Mouse (Mus musculus) ES-E14 (cell line): Measurements from ENCODE around the gene Slc38a3.

Experiments used
- CHD2 ChIP-seq: IDR thresholded peaks from 2 replicates; pipeline ENCODE4 v1.6.1; 2014; ENCODE audit warnings: mild to moderate bottlenecking, low read depth, low read length, inconsistent platforms
- HCFC1 ChIP-seq: IDR thresholded peaks from 2 replicates; pipeline ENCODE4 v1.6.1; 2012; ENCODE audit warnings: low read length, inconsistent platforms, borderline replicate concordance; ENCODE audit not compliant: insufficient read depth
- MAFK ChIP-seq: IDR thresholded peaks from 2 replicates; pipeline ENCODE4 v1.6.1; 2014; ENCODE audit warnings: mild to moderate bottlenecking, low read depth, low read length, inconsistent platforms; ENCODE audit not compliant: insufficient read depth
- ZC3H11A ChIP-seq: IDR thresholded peaks from 2 replicates; pipeline ENCODE4 v1.6.1; 2012; ENCODE audit warnings: low read depth, mild to moderate bottlenecking, inconsistent platforms, low read length, borderline replicate concordance
- ZNF384 ChIP-seq: IDR thresholded peaks from 2 replicates; pipeline ENCODE4 v1.6.1; 2012; ENCODE audit warnings: low read depth, low read length, inconsistent platforms

DNA sequence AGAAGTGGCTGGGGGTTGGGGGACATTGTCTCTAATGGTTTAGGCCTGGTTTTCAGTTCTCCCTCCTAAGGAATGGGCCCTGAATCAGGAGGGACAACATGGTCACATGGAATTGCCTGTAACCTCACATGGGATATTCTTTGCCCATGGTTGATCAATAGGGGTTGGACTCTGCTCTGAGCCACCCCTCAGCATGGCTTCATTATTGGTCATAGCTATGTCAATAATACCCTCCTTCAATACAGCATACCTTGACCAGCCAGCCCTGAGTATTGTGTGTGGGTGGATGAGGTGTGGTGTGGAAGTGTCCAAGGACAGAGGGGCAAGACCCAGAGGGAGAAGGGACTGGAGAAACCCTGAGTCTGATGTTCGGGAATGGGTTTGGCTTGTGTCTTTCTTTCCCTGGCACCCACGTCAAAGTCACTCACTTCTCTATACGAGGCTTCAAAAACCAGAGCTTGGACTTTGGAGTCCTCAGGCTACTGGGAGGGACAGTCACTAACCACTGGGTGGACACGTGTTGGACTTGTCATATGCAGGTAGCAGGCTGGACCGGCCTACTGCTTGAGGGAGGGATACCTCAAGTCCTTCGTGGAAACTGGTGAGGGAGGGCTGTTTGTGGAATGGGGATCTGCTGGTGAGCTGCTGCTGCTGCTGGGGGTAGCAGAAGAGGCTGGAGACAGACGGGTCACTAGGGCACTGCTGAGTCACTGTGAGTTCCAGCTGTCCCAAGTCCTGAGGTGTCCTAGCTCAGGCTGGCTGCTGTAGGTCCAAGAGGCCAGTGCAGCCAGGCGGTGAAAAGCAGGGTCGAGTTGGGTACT lies 5.5 kb upstream of the Slc38a3 start:
- no peak for TF ChIP-seq ZC3H11A
- no peak for TF ChIP-seq HCFC1
- TF ChIP-seq MAFK = no peak
- TF ChIP-seq ZNF384 = no peak
- TF ChIP-seq CHD2 = no peak
